Mouse (Mus musculus): Measurements from ENCODE around the gene Tmcc3. TPM values are rescaled to one million over a fixed set of nuclear protein-coding genes. Genes with fewer than 3 reads are reported as not detected.
A peak's percentile ranks its signal among the peaks of the same experiment; 100 is the strongest.

Gene Tmcc3
- polyA plus RNA-seq, 1 experiment from 2014 or later, result 8.6 TPM

DNA sequence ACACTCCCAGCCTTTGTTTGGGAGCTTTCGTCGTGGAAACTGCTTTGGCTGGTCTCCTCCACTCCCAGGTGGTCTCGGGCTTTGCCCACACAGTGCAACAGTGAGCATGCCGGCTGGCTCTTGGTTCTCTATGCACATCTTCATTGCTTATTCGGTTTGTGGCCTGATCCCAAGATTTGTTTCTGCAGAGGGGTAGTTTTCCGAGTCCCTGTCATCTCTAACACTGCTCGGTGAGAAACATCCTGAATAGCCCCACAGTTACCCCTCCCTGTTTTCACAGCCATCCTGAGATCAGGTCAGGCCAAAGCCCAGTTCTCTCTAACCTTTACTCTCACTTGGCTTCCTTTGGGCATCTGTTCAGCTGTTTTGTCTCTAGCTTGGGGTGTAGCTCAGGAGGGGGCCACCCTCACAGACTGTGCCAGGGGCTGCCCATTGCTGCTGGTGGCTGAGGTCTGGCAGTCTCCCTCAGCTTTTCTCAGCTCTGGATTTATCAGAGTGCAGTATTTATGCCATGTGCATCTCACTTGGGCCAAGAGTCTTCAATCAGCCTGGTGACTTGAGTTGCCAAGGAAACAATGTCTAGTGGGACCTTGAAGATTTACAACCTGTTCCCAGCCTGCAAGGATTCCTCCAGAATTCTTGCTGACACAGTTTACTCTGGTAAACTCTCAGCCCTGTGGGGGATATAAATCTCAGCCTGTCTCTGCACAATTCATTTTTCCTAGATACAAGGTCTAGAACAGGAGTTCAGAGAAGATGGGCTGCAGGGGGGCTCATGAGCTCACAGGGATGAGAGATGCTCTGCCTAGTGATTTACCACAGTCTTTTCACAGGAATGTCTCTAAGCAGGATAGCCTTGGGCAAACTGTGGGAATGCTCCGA, 102.3 kb downstream of the Tmcc3 start:
- WGBS, result 23% methylated on average over 8 of the region's 8 CpGs

DNA sequence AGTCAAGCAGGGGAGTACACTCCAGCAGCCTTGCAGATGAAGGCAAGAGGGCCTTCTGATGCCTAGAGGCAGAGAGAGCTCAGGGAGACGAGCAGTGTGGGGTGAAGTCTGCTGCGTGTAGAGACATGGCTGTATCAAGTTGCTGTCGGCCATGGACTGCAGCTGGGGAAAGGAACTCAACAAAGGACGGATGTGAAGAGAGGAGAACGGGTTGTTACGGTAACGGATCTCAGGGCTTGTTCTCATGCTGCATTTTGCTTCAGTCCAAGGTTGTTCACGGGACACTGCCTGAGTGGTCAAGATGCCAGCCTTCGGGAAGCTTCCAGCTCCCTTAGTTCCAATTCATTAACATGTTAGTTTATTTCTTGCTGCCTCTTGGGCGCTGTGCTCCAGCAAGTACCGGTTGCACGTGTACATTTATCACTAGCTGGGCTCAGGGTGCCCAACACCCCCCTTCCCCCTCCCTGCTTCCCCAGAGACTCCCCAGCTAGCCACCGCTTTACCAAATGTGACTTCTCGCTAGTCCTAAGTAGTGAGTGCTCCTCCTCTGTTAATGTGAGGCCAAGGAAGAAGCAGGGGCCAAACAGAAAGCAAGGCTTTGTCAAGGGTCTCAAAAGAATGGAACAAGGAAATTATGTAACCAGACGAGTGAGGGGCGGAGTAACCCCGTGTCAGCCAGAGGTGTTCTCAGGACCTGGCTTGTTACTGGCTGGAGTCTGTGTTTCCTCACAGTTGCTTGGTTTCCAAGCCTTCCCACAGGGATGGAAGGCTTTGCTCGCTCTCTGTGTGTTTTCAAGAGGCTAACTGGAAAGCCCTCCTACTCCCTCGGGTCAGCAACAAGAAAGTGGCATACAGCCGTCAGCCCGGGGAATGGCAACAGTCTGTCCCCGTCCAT, 104.4 kb downstream of the Tmcc3 start:
- Histone ChIP-seq H3K9ac (no peak overlapping the region), H3K36me3 (no peaks in the 10 kb centered on the region), H3K27me3 (replicated peaks) (no peaks in the 10 kb centered on the region), H3K9me3 (no peaks in the 10 kb centered on the region), H3K4me2 (replicated peaks) (peak overlapping the region; percentile 28), H3K27ac (no peak overlapping the region), H3K4me3 (replicated peaks) (no peak overlapping the region), H3K4me1 (replicated peaks) (peaks cover 23% of the 10 kb centered on the region)
- ATAC-seq, result peak; percentile 13; the same call in 1 of the 2 replicates
- WGBS, result 36% methylated on average over 22 of the region's 22 CpGs

More for the DNA sequence above, 102.3 kb downstream of the Tmcc3 start:
- Histone ChIP-seq H3K9me3 (no peaks in the 10 kb centered on the region), H3K4me2 (replicated peaks) (no peak overlapping the region), H3K27ac (peak overlapping the region; percentile 19), H3K9ac (no peak overlapping the region), H3K4me3 (replicated peaks) (no peak overlapping the region), H3K27me3 (replicated peaks) (no peaks in the 10 kb centered on the region), H3K4me1 (replicated peaks) (peaks cover 23% of the 10 kb centered on the region), H3K36me3 (no peaks in the 10 kb centered on the region)
- ATAC-seq, result peak; percentile 34

GRCm38 (mm10) chr10:94417643-94418042, 105.9 kb downstream of the Tmcc3 start:
- 63% methylated on average over 4 of the region's 4 CpGs for WGBS
- no peak overlapping the region for H3K4me2 ChIP-seq (replicated peaks)
- ATAC-seq, result no peak

GRCm38 (mm10) chr10:94426000-94426920, 114.5 kb downstream of the Tmcc3 start:
- WGBS, result 41% methylated on average over 12 of the region's 12 CpGs
- Histone ChIP-seq H3K4me2 (replicated peaks) (no peak overlapping the region), H3K27ac (no peak overlapping the region; the same call in 1 of the 2 replicates)

More at GRCm38 (mm10) chr10:94417643-94418042, 105.9 kb downstream of the Tmcc3 start:
- Histone ChIP-seq H3K4me3 (replicated peaks) (no peak overlapping the region), H3K27ac (no peak overlapping the region), H3K27me3 (replicated peaks) (no peaks in the 10 kb centered on the region), H3K36me3 (no peaks in the 10 kb centered on the region), H3K9me3 (no peaks in the 10 kb centered on the region), H3K4me1 (replicated peaks) (peaks cover 23% of the 10 kb centered on the region), H3K9ac (no peak overlapping the region)

DNA sequence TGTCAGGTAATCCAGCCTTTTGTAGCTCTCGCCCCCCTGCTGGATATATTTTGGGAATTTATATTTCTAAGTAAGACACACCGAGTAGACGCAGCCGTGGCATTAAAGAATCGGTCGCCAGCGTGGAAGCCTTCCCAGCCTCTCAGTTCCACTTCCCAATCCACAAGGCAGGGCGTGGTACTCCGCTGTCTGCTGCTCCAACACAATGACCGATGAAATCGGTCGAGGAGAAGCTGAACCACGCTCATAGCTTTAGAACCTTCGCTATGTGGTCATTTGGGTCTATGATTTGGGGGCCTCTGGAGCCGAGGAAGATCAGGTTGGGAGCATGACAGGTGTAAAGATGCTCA, 115.1 kb downstream of the Tmcc3 start:
- Histone ChIP-seq H3K27ac (no peak overlapping the region; the same call in 1 of the 2 replicates), H3K9me3 (no peaks in the 10 kb centered on the region), H3K4me2 (replicated peaks) (no peak overlapping the region), H3K36me3 (no peaks in the 10 kb centered on the region), H3K4me3 (replicated peaks) (no peak overlapping the region), H3K9ac (no peak overlapping the region), H3K27me3 (replicated peaks) (no peaks in the 10 kb centered on the region), H3K4me1 (replicated peaks) (no peaks in the 10 kb centered on the region)
- no peak for ATAC-seq
- WGBS, result 85% methylated on average over 15 of the region's 15 CpGs

More at GRCm38 (mm10) chr10:94426000-94426920, 114.5 kb downstream of the Tmcc3 start:
- no peaks in the 10 kb centered on the region for H3K9me3 ChIP-seq
- no peaks in the 10 kb centered on the region for H3K27me3 ChIP-seq (replicated peaks)
- no peak overlapping the region for H3K9ac ChIP-seq
- ATAC-seq, result peak; percentile 83
- H3K4me3 ChIP-seq (replicated peaks), result no peak overlapping the region
- H3K4me1 ChIP-seq (replicated peaks), result no peaks in the 10 kb centered on the region
- H3K36me3 ChIP-seq, result no peaks in the 10 kb centered on the region

DNA sequence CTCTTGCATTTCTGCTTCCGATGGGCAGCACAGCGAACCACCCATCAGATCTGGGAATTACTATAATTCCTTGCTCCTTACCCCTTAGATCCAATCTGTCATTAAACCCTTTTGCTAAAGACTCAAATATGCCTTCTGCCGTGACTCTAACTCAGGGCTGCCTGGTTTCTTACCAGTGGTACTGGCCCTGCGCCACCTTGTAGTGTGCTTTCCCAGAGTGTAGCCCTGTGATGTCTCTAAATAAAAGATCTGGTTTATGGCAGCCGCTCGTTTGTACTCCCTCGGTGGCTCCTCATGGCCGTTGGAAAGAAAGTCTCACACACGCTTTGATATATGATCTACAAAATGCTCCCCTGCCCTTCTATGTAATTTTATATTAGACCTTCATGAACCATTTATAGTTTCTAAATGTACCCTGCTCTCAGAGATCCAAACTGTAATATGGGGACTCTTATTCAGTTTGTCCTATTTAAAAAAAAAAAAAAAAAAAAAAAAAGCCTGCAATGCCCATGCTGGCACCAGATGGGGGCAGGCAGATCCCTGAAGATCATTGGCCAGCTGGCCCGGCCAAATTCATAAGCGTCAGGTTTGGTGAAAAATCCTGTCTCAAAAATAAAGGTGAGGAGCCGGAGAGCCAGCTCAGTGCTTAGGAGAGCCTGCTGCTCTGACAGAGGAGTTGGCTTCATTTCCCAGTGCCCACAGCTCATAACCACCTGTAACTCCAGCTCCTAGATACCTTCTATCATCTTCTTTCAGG, 116.6 kb downstream of the Tmcc3 start:
- no peak for ATAC-seq
- Histone ChIP-seq H3K4me3 (replicated peaks) (no peak overlapping the region), H3K27ac (no peak overlapping the region), H3K27me3 (replicated peaks) (no peaks in the 10 kb centered on the region), H3K4me1 (replicated peaks) (no peaks in the 10 kb centered on the region), H3K36me3 (no peaks in the 10 kb centered on the region), H3K9ac (no peak overlapping the region), H3K9me3 (no peaks in the 10 kb centered on the region), H3K4me2 (replicated peaks) (no peak overlapping the region)
- 66% methylated on average over 12 of the region's 12 CpGs for WGBS

DNA sequence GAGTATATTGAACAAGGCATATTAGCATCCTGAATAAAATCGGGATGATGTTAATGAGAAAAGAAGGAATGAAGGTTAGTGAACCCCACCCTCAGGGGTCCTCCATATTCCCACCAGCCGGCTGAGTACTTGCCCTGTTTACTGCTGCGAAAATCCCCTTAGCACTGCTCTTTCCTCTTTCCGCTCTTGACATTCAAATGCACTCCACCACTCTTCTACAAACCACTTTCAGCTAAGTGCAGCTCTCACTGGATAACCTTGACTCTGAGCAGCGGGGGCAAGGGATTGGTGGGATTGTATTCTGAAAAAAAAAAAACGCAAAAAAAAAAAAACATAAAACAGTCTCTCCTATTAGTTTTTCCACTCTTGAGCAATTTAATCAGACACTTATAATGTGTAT, 118.8 kb downstream of the Tmcc3 start:
- H3K9me3 ChIP-seq, result no peaks in the 10 kb centered on the region
- no peaks in the 10 kb centered on the region for H3K27me3 ChIP-seq (replicated peaks)
- H3K4me1 ChIP-seq (replicated peaks), result no peaks in the 10 kb centered on the region
- no peak overlapping the region for H3K4me2 ChIP-seq (replicated peaks)
- no peak overlapping the region for H3K9ac ChIP-seq
- H3K36me3 ChIP-seq, result no peaks in the 10 kb centered on the region
- 74% methylated on average over 6 of the region's 6 CpGs for WGBS
- no peak for ATAC-seq
- no peak overlapping the region for H3K4me3 ChIP-seq (replicated peaks)
- no peak overlapping the region for H3K27ac ChIP-seq

DNA sequence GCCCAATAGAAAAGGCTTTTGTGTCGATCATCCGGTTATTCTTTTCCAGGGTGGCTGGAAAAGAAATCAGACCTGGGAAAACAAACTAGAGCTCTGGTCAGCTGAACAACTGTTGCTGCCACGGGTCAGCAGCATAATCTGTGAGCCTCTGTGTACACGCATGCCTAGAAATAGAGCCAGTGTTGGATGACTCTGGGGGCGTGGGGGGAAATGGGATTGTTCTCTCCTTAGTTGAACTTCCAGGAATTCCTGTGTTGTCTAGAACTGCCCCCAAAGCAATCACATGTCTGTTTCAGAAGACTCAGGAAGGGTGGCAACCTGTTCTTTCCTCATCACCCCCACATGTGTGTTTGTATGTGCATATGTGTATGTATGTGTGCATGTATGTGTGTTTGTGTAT, 121.2 kb downstream of the Tmcc3 start:
- no peaks in the 10 kb centered on the region for H3K27me3 ChIP-seq (replicated peaks)
- H3K9ac ChIP-seq, result no peak overlapping the region
- no peaks in the 10 kb centered on the region for H3K4me1 ChIP-seq (replicated peaks)
- 69% methylated on average over 5 of the region's 5 CpGs for WGBS
- no peaks in the 10 kb centered on the region for H3K36me3 ChIP-seq
- H3K9me3 ChIP-seq, result no peaks in the 10 kb centered on the region
- no peak overlapping the region for H3K27ac ChIP-seq
- no peak overlapping the region for H3K4me3 ChIP-seq (replicated peaks)
- H3K4me2 ChIP-seq (replicated peaks), result no peak overlapping the region
- no peak for ATAC-seq

DNA sequence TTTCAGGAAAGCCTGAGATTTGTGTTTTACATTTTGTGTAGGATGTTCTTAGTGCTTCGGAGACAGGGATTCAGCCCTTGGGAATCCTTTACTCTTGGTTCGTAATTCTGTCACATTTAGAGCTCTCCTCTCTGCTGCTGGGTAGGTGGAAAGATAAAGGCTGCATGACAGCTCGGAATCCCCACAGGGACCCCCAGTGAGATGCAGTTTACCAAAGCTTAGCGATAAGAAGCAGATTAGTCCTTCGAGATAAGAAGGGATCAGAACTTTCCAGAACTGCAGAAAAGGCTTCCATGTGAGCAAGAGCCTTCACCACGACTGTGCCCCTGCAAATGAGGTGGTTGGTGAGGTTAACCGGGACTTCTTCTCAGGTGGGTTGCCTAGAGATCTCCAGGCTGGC, 122.2 kb downstream of the Tmcc3 start:
- Histone ChIP-seq H3K27ac (no peak overlapping the region), H3K4me1 (replicated peaks) (no peaks in the 10 kb centered on the region), H3K9ac (no peak overlapping the region), H3K27me3 (replicated peaks) (no peaks in the 10 kb centered on the region), H3K4me3 (replicated peaks) (no peak overlapping the region), H3K36me3 (no peaks in the 10 kb centered on the region), H3K4me2 (replicated peaks) (no peak overlapping the region), H3K9me3 (no peaks in the 10 kb centered on the region)
- ATAC-seq, result no peak
- WGBS, result 36% methylated on average over 7 of the region's 7 CpGs

GRCm38 (mm10) chr10:94442725-94443124, 131.0 kb downstream of the Tmcc3 start:
- no peak overlapping the region for H3K9ac ChIP-seq
- no peak overlapping the region for H3K4me3 ChIP-seq (replicated peaks)
- H3K4me2 ChIP-seq (replicated peaks), result no peak overlapping the region
- H3K4me1 ChIP-seq (replicated peaks), result no peaks in the 10 kb centered on the region
- 77% methylated on average over 7 of the region's 7 CpGs for WGBS
- no peak overlapping the region for H3K27ac ChIP-seq
- ATAC-seq, result no peak
- H3K27me3 ChIP-seq (replicated peaks), result no peaks in the 10 kb centered on the region
- H3K36me3 ChIP-seq, result no peaks in the 10 kb centered on the region
- no peaks in the 10 kb centered on the region for H3K9me3 ChIP-seq

- Histone ChIP-seq H3K4me3 (replicated peaks) (no peak overlapping the region), H3K27me3 (replicated peaks) (no peaks in the 10 kb centered on the region), H3K4me1 (replicated peaks) (0 out of 2 replicates have a peak, but pooled peaks cover 2% of the 10 kb centered on the region), H3K9ac (no peak overlapping the region), H3K27ac (no peak overlapping the region), H3K36me3 (no peaks in the 10 kb centered on the region), H3K4me2 (replicated peaks) (no peak overlapping the region), H3K9me3 (no peaks in the 10 kb centered on the region)
- WGBS, result 96% methylated on average over 4 of the region's 4 CpGs
- ATAC-seq, result no peak
Observed at GRCm38 (mm10) chr10:94443453-94443852, 131.7 kb downstream of the Tmcc3 start.
